Mouse (Mus musculus) heart, postnatal 4 days (tissue): ENCODE data around the gene Hadhb. TPM values are rescaled to one million over a fixed set of nuclear protein-coding genes. Genes with fewer than 3 reads are reported as not detected.

Source experiments
- DNase-seq: peaks from one replicate; pipeline ENCODE4 v3.0.0; 2021
- total RNA-seq, 2 experiments: library from RNA; stranded (reverse); gene quantifications; 2 replicates each; pipeline ENCODE4 v1.2.3; 2021

The Hadhb gene
- 1,000 to 10,000 TPM; 1,045 to 1,083 TPM for total RNA-seq

- peak; percentile 96 for DNase-seq
These were observed at the start of gene Hadhb, which contains the start of gene Hadha for GRCm38 (mm10) chr5:30154474-30155394. TSS of gene Hadhb (plus strand) at chr5:30155248. TSS of gene Hadha (minus strand) at chr5:30155162.

GRCm38 (mm10) chr5:30105668-30106300 is 49.3 kb upstream of the Hadhb start, which contains the start of gene 3110082J24Rik:
TSS of gene 3110082J24Rik (minus strand) at chr5:30106086.
- no peak for DNase-seq

- DNase-seq: no peak
These were observed 48.3 kb upstream of the Hadhb start for GRCm38 (mm10) chr5:30106756-30107155.

GRCm38 (mm10) chr5:30107186-30107585 is 47.9 kb upstream of the Hadhb start:
- no peak for DNase-seq

GRCm38 (mm10) chr5:30107611-30108041 is 47.4 kb upstream of the Hadhb start:
- no peak for DNase-seq

GRCm38 (mm10) chr5:30108233-30108632 is 46.8 kb upstream of the Hadhb start:
- DNase-seq: no peak

GRCm38 (mm10) chr5:30109899-30110298 is 45.1 kb upstream of the Hadhb start:
- no peak for DNase-seq

GRCm38 (mm10) chr5:30110371-30111060 is 44.5 kb upstream of the Hadhb start:
- no peak for DNase-seq

GRCm38 (mm10) chr5:30111126-30111525 is 43.9 kb upstream of the Hadhb start:
- DNase-seq: peak; percentile 71

GRCm38 (mm10) chr5:30111771-30112170 is 43.3 kb upstream of the Hadhb start:
- no peak for DNase-seq

GRCm38 (mm10) chr5:30112533-30113068 is 42.4 kb upstream of the Hadhb start:
- no peak for DNase-seq

- DNase-seq: peak; percentile 88
These were observed 40.9 kb upstream of the Hadhb start for GRCm38 (mm10) chr5:30113881-30114760.

- no peak for DNase-seq
These were observed 40.3 kb upstream of the Hadhb start for GRCm38 (mm10) chr5:30114761-30115140.

GRCm38 (mm10) chr5:30115718-30116117 is 39.3 kb upstream of the Hadhb start:
- no peak for DNase-seq

GRCm38 (mm10) chr5:30118018-30118417 is 37.0 kb upstream of the Hadhb start:
- no peak for DNase-seq

- DNase-seq: no peak
These were observed 35.9 kb upstream of the Hadhb start for GRCm38 (mm10) chr5:30119163-30119562.

- no peak for DNase-seq
These were observed 34.9 kb upstream of the Hadhb start for GRCm38 (mm10) chr5:30120106-30120505.

- DNase-seq: no peak
These were observed 32.6 kb upstream of the Hadhb start for GRCm38 (mm10) chr5:30122481-30122880.

GRCm38 (mm10) chr5:30125587-30125986 is 29.5 kb upstream of the Hadhb start:
- DNase-seq: no peak

- DNase-seq: no peak
These were observed 28.3 kb upstream of the Hadhb start for GRCm38 (mm10) chr5:30126756-30127155.

GRCm38 (mm10) chr5:30127921-30128597 is 27.0 kb upstream of the Hadhb start:
- DNase-seq: no peak
